8 mouse cellular contexts compared by ENCODE assay signal in genomic region chr3:36835525-36836203, GRCm38 (mm10). TPM values are rescaled to one million over a fixed set of nuclear protein-coding genes. Genes with fewer than 3 reads are reported as not detected.
DNase-seq lines count a peak whose midpoint lies in the region; ATAC-seq lines count a peak whose summit lies in the region.

No protein-coding gene starts in this region.

- H3K27ac ChIP-seq in neural tube, embryonic 11.5 days (ENCODE audit: low read depth, low read length), result no peak overlapping the region

- peak; percentile 4 for DNase-seq in adrenal gland, adult 8-10 months
- DNase-seq in adrenal gland, adult 2 months, result no peak
- DNase-seq in ovary, postnatal 14 days (ENCODE audit: low spot score), result peak; percentile 3
- no peak for DNase-seq in ovary, postnatal 10 days (ENCODE audit: low spot score)
- DNase-seq in heart, postnatal 4 days, result peak; percentile 28
- peak; percentile 11 to 19 for DNase-seq in layer of hippocampus, postnatal 14 days (ENCODE audit: low spot score in 2 of 2)
- peak; percentile 29 for DNase-seq in neural tube, embryonic 11.5 days (ENCODE audit: low spot score)
- DNase-seq in spleen, postnatal 14 days (ENCODE audit: low spot score in 2 of 2), result no peak

- H3K4me1 ChIP-seq in neural tube, embryonic 11.5 days (ENCODE audit: control insufficient read depth, insufficient read depth, low read length), result no peaks in the 10 kb centered on the region

- H3K9ac ChIP-seq in neural tube, embryonic 11.5 days (ENCODE audit: low read length), result no peak overlapping the region

- WGBS in neural tube, embryonic 11.5 days, result 19% methylated on average over 18 of the region's 18 CpGs

- no peak overlapping the region for H3K4me3 ChIP-seq in neural tube, embryonic 11.5 days (ENCODE audit: low read depth, low read length)

- no peaks in the 10 kb centered on the region for H3K36me3 ChIP-seq in neural tube, embryonic 11.5 days (ENCODE audit: control insufficient read depth, insufficient read depth, low read length)

- no peaks in the 10 kb centered on the region for H3K27me3 ChIP-seq in neural tube, embryonic 11.5 days (ENCODE audit: control insufficient read depth, insufficient read depth, low read length)

- H3K4me2 ChIP-seq in neural tube, embryonic 11.5 days (ENCODE audit: low read depth), result peak overlapping the region; percentile 35

- peak; percentile 55; the same call in 1 of the 2 replicates for ATAC-seq in neural tube, embryonic 11.5 days (ENCODE audit: insufficient read depth, low FRiP score, low TSS enrichment)

- H3K9me3 ChIP-seq in neural tube, embryonic 11.5 days (ENCODE audit: control insufficient read depth, low read length), result no peaks in the 10 kb centered on the region

RNA-seq across cellular contexts. Expression of gene 4932438A13Rik, which starts 27.2 kb away (rescaled TPM):
- total RNA-seq in adrenal gland, adult 8-10 months (2022), result 10 to 100 TPM; 41.7 to 79.0 (median 59.9) TPM
- 10 to 100 TPM; 34.7 to 46.0 TPM for total RNA-seq in adrenal gland, adult 2 months (2021)
- polyA plus RNA-seq in adrenal gland, adult 2 months (2012; rRNA removed), result 3.1 and 3.2 TPM in 2 replicates
- total RNA-seq in heart, postnatal 4 days (2021), result 10 to 100 TPM; 49.6 to 52.7 TPM
- 100 to 1,000 TPM in 1 of 2 experiments, 10 to 100 TPM in 1; 92.2 to 106 TPM for total RNA-seq in layer of hippocampus, postnatal 14 days (2021)
- 44.4 and 52.6 TPM in 2 replicates for polyA plus RNA-seq in neural tube, embryonic 11.5 days (2014; fragmentation: Nextera tagmentation; extraction: Ambion mirVana)

Comparison
In these comparisons a context has a peak if more than half of its experiments do, and no peak if none do; other contexts are left out.
1. DNase-seq: peak in adrenal gland, adult 8-10 months (single experiment), ovary, postnatal 14 days (single experiment), heart, postnatal 4 days (single experiment), layer of hippocampus, postnatal 14 days (2 of 2) and neural tube, embryonic 11.5 days (single experiment); none in adrenal gland, adult 2 months (single experiment), ovary, postnatal 10 days (single experiment) and spleen, postnatal 14 days (0 of 2).